Mouse (Mus musculus) forebrain, embryonic 13.5 days (tissue): ENCODE data around the gene Gm45233. TPM values are rescaled to one million over a fixed set of nuclear protein-coding genes. Genes with fewer than 3 reads are reported as not detected.

ENCODE experiments used
- ATAC-seq: fragments of 200-750 bp; cut with Nextera tagmentation; 2 replicates; pipeline ENCODE4 v1.8.0; 2017
- H3K27ac ChIP-seq: fragments of 300-500 bp; sonication (generic); 2 replicates; pipeline ENCODE4 v1.5.1; 2015; ENCODE audit warnings: inconsistent platforms, mild to moderate bottlenecking, moderate library complexity
- H3K27me3 ChIP-seq: fragments of 300-500 bp; sonication (generic); 2 replicates; pipeline ENCODE4 v1.6.1; 2015; ENCODE audit warnings: mild to moderate bottlenecking, inconsistent platforms
- H3K36me3 ChIP-seq: fragments of 300-500 bp; sonication (generic); 2 replicates; pipeline ENCODE4 v1.6.1; 2015; ENCODE audit warnings: mild to moderate bottlenecking, inconsistent platforms; ENCODE audit not compliant: poor library complexity, severe bottlenecking
- H3K4me1 ChIP-seq: fragments of 300-500 bp; sonication (generic); 2 replicates; pipeline ENCODE4 v1.6.1; 2015; ENCODE audit warnings: inconsistent platforms
- H3K4me2 ChIP-seq: fragments of 300-500 bp; sonication (generic); 2 replicates; pipeline ENCODE4 v1.6.1; 2015; ENCODE audit warnings: inconsistent platforms, mild to moderate bottlenecking, moderate library complexity
- H3K4me3 ChIP-seq: fragments of 300-500 bp; sonication (generic); 2 replicates; pipeline ENCODE4 v1.5.1; 2015; ENCODE audit warnings: mild to moderate bottlenecking, inconsistent platforms
- H3K9ac ChIP-seq: fragments of 300-500 bp; sonication (generic); 2 replicates; pipeline ENCODE4 v1.6.1; 2015; ENCODE audit warnings: mild to moderate bottlenecking, inconsistent platforms
- H3K9me3 ChIP-seq: fragments of 300-500 bp; sonication (generic); replicated peaks from 2 replicates; pipeline ENCODE4 v1.6.1; 2016; ENCODE audit warnings: inconsistent platforms
- WGBS: fragments of 180-500 bp; shearing (Covaris S2); methylation state at CpG from one replicate; pipeline ENCODE4 v1.1.7; 2015; 5-methylcytosine and 5-hydroxymethylcytosine counted together
- polyA plus RNA-seq: library from polyadenylated mRNA; unstranded; fragments of >200 nt; fragmentation: Nextera tagmentation; extraction: Ambion mirVana; gene quantifications from 2 replicates; pipeline ENCODE4 v1.2.1, GENCODE M21; 2015

Gene Gm45233
- polyA plus RNA-seq, 1 experiment from 2014 or later = 0.26 TPM

DNA sequence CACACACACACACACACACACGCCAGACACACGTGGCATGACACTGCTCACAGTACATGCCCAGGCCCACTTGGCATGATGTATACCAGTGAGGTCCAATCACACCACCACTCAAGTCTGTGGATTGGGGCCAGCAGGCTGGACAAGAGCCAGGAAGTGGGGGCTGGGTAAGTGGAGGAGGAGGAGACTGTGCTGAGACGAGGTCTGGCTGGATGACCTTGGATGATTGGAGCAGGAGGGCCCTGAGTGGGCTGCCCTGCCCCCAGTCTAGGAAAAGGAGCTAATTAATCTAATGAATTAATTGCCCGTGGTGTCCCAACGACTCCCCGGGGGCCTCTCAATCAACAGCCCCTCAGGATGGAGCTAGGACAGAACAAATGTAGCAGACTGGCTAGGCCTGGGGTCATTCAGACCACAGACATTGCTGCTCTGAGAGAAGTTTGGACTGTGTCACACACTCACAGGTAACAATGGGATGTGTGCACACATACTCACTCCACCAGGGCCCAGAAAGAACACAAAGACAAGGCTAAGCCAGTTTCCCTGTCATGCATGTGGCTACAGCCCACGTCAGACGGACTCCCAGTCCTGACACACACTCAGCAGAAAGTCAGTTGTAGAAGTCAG, 38.3 kb downstream of the Gm45233 start:
- ATAC-seq = peak; percentile 72
- Histone ChIP-seq H3K27ac (no peak overlapping the region), H3K4me1 (peaks cover 31% of the 10 kb centered on the region), H3K9me3 (no peaks in the 10 kb centered on the region), H3K27me3 (peaks cover 16% of the 10 kb centered on the region), H3K4me3 (no peak overlapping the region), H3K4me2 (no peak overlapping the region), H3K36me3 (peaks cover 8% of the 10 kb centered on the region), H3K9ac (no peak overlapping the region)
- WGBS = 34% methylated on average over 8 of the region's 8 CpGs

DNA sequence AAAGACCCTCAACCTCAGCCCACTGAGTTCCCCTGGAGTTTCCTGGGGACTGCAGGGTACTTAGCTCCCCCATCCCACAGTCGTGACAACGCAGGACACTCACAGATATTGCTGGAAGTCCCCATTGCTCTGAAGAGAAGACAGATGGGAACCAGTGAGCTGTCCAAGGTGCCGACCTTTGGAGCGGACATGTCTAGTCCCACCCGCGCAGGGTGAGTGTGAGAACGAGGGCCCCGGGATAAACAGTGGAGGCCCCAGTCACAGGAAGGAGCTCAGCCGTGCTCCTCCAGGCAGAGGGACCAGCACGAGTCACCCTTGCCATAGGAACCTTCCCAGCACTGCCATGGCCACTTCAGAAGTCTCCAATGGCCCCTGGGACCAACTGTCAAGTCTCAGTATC, 39.3 kb downstream of the Gm45233 start:
- H3K9ac ChIP-seq = no peak overlapping the region
- H3K27me3 ChIP-seq = 0 out of 2 replicates have a peak, but pooled peaks cover 5% of the 10 kb centered on the region
- H3K4me3 ChIP-seq = no peak overlapping the region
- H3K9me3 ChIP-seq = no peaks in the 10 kb centered on the region
- peaks cover 25% of the 10 kb centered on the region for H3K4me1 ChIP-seq
- H3K4me2 ChIP-seq = no peak overlapping the region
- H3K36me3 ChIP-seq = peaks cover 8% of the 10 kb centered on the region
- H3K27ac ChIP-seq = no peak overlapping the region
- WGBS = 28% methylated on average over 10 of the region's 10 CpGs
- ATAC-seq = no peak

DNA sequence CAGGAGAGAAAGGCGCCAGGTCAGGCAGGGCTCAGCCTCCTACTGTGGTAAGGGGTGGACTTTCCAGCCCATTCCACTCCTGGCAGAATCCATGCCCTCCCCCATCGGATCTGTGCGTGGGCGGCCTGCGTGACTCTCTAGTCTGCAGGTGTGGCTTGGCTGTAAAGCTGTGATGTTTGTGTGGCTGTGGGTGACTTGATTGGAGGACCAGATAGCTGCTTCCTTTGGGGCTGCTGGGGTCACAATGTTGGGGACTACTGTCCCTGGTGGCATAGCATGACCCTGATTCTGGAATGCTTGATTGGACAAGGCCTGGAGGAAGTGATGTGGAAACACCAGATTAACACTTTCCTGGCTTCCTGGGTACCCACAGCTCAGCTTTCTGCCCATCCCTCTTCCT, 44.7 kb downstream of the Gm45233 start:
- H3K27ac ChIP-seq = peak overlapping the region; percentile 25; the same call in 1 of the 2 replicates
- 53% methylated on average over 5 of the region's 5 CpGs for WGBS

DNA sequence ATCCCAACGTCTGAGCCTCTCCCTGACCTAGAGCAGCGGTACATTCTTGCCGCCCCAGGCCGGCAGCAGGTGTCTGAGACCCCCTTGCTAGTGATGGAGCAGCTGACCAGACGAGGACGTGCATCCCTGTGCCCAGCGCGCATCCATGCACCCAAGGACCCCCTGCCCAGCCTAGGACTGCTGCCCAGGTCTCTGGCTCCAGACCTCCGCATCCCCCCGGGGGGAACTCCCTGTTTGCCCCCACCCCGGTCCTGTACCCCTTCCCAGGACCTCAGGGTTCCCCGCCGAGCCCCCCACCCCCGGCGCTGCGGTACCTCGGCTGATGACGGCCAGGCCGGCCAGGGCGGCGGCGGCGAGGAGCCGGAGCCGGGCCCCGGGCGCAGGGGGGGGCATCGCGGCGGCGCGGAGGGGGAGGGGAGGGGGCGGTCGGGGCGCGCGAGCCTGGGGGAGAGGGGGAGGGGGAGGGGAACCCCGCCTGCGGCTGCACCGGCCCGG, 45.8 kb downstream of the Gm45233 start, which contains the start of gene Iglon5:
Gene Iglon5 (minus strand): TSS at position 445 of the 495 bp plus-strand sequence.
- H3K27me3 ChIP-seq = peaks cover 3% of the 10 kb centered on the region; the same call in 1 of the 2 replicates
- peaks cover 19% of the 10 kb centered on the region for H3K4me1 ChIP-seq
- H3K9ac ChIP-seq = peak within 1 kb of the TSS; percentile 92
- H3K4me2 ChIP-seq = peak within 1 kb of the TSS; percentile 68
- peak within 1 kb of the TSS; percentile 79 for H3K27ac ChIP-seq
- peak; percentile 69 for ATAC-seq
- H3K4me3 ChIP-seq = peak within 1 kb of the TSS; percentile 68
- 3% methylated on average over 17 of the region's 41 CpGs for WGBS
- H3K36me3 ChIP-seq = no peaks in the 10 kb centered on the region
- H3K9me3 ChIP-seq = no peaks in the 10 kb centered on the region

More for the DNA sequence above, 44.7 kb downstream of the Gm45233 start:
- no peak for ATAC-seq
- H3K27me3 ChIP-seq = no peaks in the 10 kb centered on the region; the same call in 1 of the 2 replicates
- no peaks in the 10 kb centered on the region for H3K36me3 ChIP-seq
- H3K4me3 ChIP-seq = peak overlapping the region; percentile 68
- H3K9ac ChIP-seq = peak overlapping the region; percentile 92
- no peaks in the 10 kb centered on the region for H3K9me3 ChIP-seq
- H3K4me2 ChIP-seq = peak overlapping the region; percentile 68
- peaks cover 19% of the 10 kb centered on the region for H3K4me1 ChIP-seq

DNA sequence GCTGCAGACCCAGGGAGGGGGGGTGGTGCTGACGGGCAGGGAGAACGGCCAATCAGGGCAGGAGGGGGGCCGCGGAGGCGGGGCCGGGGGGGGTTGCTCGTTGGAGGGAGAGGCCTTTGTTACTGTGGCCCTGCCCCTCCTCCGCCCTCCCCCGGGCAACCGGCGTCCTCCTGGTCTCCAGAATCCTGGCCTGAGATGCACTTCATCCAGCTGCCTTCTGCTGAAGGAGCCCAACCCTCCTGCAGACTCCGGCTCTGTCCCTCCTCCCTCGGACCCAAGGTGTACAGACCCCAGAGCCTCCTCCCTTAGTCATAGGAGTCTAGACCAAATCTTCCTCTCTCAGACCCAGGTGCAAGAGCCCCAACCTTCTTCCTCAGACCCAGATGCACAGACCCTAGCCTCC, 46.3 kb downstream of the Gm45233 start:
- Histone ChIP-seq H3K27me3 (peaks cover 3% of the 10 kb centered on the region; the same call in 1 of the 2 replicates), H3K4me1 (peaks cover 21% of the 10 kb centered on the region), H3K27ac (peak overlapping the region; percentile 79), H3K9ac (peak overlapping the region; percentile 92), H3K9me3 (no peaks in the 10 kb centered on the region), H3K4me2 (peak overlapping the region; percentile 68), H3K36me3 (no peaks in the 10 kb centered on the region), H3K4me3 (peak overlapping the region; percentile 68)
- WGBS = 1% methylated on average over 10 of the region's 13 CpGs
- peak; percentile 89 for ATAC-seq

DNA sequence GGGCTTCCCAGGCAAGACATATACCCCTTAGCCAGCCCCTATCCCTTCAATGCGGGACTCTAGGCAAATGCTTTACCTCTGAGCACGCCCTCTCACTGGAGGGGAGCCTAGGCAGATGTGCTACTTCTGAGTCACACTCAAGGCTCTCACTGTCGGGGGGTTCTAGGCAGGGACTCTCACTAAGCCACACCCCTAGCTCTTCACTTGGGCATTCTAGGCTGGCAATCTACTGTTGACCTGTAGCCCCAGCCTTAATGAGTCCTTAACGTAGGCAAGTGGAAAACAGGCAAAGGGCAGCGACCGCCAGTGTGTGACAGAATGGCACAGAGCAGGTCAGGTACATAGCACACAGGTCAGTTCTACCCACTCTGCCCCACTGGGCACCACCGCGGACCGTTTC, 46.9 kb downstream of the Gm45233 start:
- Histone ChIP-seq H3K9ac (no peak overlapping the region), H3K9me3 (no peaks in the 10 kb centered on the region), H3K27me3 (peaks cover 3% of the 10 kb centered on the region; the same call in 1 of the 2 replicates), H3K36me3 (no peaks in the 10 kb centered on the region), H3K4me2 (peak overlapping the region; percentile 68), H3K4me1 (peaks cover 22% of the 10 kb centered on the region), H3K4me3 (0 out of 2 replicates have a peak overlapping the region, but pooled peaks have one; percentile 68), H3K27ac (no peak overlapping the region)
- 71% methylated on average over 9 of the region's 9 CpGs for WGBS
- peak; percentile 9; the same call in 1 of the 2 replicates for ATAC-seq

DNA sequence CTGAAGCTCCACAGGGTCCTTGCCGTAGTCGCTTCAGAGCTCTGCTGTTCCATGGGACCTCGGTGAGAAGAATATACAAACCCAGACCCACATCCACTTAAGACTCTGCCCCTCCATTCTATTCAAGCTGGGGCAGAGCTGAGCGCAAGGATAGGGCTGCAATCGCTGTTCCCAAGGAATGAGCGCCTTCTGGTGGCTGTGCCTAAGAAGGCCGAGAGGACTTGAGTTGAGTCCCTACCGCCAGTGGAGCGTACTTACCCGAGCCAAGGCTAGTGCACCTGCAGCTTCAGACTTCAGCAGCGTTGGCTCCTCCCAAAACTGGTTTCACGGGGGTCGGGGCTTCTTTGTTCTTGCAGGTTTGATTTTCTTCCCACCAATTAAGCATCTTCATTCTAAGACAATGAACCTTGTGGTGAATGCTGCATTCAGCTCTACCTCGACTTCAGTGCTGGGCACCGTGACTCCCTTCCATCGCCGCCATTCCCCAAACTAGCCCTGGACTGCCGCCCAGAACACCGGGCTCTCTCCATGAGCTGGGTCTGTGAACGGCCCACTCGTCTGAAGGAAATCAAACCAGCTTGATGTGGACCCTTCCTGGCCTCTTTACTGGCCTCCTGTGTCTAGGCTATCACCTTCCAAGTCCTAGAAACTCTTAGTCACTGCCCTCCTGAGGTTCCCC, 51.6 kb downstream of the Gm45233 start:
- H3K4me2 ChIP-seq = no peak overlapping the region
- H3K4me3 ChIP-seq = no peak overlapping the region
- H3K9ac ChIP-seq = no peak overlapping the region
- peaks cover 4% of the 10 kb centered on the region; the same call in 1 of the 2 replicates for H3K4me1 ChIP-seq
- H3K36me3 ChIP-seq = no peaks in the 10 kb centered on the region
- H3K9me3 ChIP-seq = no peaks in the 10 kb centered on the region
- peak; percentile 82 for ATAC-seq
- no peak overlapping the region for H3K27ac ChIP-seq
- WGBS = 11% methylated on average over 21 of the region's 21 CpGs
- H3K27me3 ChIP-seq = peaks cover 3% of the 10 kb centered on the region; the same call in 1 of the 2 replicates

DNA sequence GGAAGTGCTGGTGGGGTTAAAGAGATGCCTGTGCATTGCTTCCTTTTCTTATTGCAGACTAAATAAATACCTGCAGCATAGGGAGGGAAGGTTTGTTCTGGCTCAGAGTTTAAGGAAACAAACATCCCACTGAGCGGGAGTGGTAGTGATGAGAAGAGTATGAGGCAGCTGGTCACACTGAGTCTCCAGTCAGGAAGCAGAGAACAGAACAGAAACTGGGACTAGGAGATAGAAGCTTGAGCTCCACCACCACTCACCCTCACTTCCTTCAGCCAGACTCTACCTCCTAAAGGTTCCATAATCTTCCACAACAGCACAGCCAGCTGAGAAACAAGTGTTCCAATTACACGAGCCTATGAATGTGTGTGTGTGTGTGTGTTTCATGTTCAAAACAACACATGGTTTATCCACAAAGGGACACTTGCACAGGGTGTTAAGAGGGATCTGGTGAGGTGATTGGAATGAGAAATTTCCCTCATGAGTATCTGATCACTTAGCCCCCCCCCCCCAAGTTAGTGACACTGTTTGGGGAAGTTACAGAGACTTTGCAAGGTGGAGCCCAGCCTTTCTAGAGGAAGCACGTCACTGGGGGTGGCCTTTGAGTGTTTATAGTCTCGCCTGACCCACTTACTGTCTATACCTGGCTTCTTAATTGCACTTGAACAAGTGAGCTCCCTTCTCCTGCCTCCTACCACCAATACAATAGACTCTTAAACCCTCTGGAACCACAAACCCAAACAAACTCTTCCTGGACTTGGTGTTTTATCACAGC, 68.0 kb downstream of the Gm45233 start:
- Histone ChIP-seq H3K36me3 (no peaks in the 10 kb centered on the region), H3K27me3 (no peaks in the 10 kb centered on the region), H3K9ac (no peak overlapping the region), H3K4me1 (no peaks in the 10 kb centered on the region), H3K9me3 (no peaks in the 10 kb centered on the region), H3K4me2 (no peak overlapping the region), H3K27ac (no peak overlapping the region), H3K4me3 (no peak overlapping the region)
- no peak for ATAC-seq
- WGBS = 66% methylated on average over 4 of the region's 4 CpGs

DNA sequence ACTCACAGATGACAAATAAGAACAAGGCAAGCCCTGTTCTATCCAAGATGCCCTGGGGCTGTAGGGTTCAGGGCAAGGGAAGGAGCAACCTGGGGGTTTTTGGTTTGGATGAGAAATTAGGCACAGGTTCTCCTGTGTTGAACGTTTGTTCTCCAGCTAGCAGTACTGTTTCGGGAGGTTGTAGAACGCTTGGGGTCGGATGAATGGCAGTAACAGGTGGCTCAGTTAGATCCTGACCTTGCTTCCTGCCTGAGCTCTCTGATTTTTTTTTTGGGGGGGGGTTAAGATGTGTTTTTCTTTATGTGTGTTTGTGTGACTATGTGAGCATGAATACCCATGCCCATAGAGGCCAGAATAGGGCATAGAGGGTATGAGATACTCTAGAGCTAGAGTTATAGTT, 68.6 kb downstream of the Gm45233 start:
- 86% methylated on average over 4 of the region's 4 CpGs for WGBS

More for the DNA sequence above, 68.6 kb downstream of the Gm45233 start:
- no peak overlapping the region for H3K27ac ChIP-seq
- no peak overlapping the region for H3K4me3 ChIP-seq
- no peaks in the 10 kb centered on the region for H3K27me3 ChIP-seq
- no peaks in the 10 kb centered on the region for H3K4me1 ChIP-seq
- no peak overlapping the region for H3K4me2 ChIP-seq
- ATAC-seq = no peak
- no peaks in the 10 kb centered on the region for H3K9me3 ChIP-seq
- no peaks in the 10 kb centered on the region for H3K36me3 ChIP-seq
- no peak overlapping the region for H3K9ac ChIP-seq
